Mouse (Mus musculus) right cerebral cortex, adult 18-20 months (tissue): ENCODE measurements around the gene Klk14.
"Not testable (repeated sequence)": the region's sequence is repeated elsewhere in the genome, so short reads cannot be mapped to it uniquely, and the experiment has no call there.

Source experiments
- DNase-seq: peaks from one replicate; pipeline ENCODE4 v3.0.0; 2022; ENCODE audit warnings: mixed read lengths

Gene Klk14

GRCm38 (mm10) chr7:43690118-43690517, at the start of gene Klk14:
Gene Klk14, plus strand, starts transcription at chr7:43690418.
- no peak for DNase-seq

GRCm38 (mm10) chr7:43642587-43642986, 47.6 kb upstream of the Klk14 start:
- no peak for DNase-seq

DNA sequence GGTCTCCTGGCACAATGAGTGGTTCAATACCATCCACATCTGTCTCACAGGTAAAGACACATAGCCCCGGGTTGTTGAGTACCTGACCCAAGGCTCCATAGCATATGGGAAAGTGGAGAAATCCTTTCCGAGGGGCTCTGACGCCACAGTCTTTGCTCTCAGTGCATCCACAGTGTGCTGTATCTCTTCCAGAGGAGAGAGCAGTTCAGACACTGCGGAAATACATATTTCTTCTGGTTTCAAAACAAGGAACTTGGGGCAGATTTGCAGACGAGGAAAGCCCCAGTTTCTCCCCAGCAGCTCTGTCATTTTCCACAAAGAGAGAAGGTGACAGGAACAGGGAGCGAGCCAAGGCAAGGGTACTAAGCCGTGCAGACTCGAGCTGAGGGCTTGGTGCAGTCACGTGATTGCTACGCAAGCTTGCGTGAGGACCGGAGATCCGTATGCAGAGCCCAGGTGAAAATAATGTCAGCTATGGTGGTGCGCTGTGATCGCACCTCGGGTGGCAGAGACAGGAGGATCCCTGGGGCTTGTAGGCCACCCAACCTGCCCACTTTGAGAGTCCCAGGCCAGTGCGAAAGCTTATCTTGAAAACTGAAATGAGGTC, 47.1 kb upstream of the Klk14 start:
- no peak for DNase-seq

GRCm38 (mm10) chr7:43652683-43653082, 37.5 kb upstream of the Klk14 start:
- no peak for DNase-seq

GRCm38 (mm10) chr7:43654519-43654918, 35.7 kb upstream of the Klk14 start:
- DNase-seq: no peak

- DNase-seq: no peak
These were observed 34.0 kb upstream of the Klk14 start for GRCm38 (mm10) chr7:43656232-43656631.

DNA sequence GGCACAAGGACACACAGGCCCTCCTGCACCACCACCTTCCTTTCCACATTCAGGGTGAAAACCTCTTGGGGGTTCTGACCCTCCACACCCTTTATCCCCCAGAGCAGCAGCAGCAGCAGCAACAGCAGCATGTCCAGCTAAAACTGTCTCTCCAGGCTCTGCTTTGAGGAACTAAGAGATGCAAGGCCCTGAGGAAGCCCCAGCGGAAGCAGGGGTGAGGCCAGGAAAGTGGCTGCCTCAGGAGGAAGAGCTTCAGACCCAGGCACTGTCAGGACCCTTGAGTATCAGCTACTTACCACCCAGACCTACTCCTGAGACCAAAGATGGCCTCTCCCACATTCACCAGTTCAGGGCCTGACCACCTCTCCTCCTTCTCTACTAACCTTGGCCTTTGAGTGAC, 30.2 kb upstream of the Klk14 start, which contains the start of gene Siglece:
Gene Siglece, minus strand, starts transcription at position 160 of the 400 bp plus-strand sequence.
- no peak for DNase-seq

DNA sequence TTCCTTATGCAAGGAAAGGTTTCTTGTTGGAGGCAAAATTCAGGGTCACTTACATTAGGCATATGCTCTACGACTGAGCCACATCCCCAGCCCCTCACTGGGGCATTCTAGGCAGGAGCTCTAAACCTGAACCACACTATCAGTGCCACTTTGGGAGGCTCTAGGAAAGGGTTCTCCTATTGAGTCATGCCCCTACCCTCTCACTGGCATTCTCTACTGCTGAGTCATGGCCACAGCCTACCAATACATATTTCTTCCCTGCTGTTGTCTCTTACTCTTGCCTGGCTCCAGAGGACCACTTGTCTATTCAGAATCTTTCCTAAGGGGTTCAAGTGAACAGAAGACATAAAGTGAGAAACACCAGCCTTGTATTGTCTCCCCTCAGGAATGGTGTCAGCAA, 27.4 kb upstream of the Klk14 start:
- no peak for DNase-seq

DNA sequence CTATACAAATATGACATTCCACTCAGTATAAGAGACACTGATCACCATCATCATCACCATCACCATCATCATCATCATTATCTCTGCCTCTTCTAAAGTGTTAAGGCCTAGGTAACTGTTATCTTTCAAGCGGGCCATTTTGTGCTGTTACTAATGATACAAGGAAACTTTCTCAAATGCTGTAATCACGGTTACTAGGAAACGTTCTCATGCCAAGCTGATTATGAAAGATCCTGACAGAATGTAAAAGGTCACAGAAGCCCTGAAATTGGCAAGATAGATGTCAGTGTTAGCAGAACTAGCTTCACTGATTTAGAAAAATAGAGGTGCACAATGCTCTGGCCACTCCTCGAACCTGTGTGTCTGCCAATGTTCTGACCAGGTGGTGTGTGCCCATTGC, 23.0 kb upstream of the Klk14 start:
- not testable (repeated sequence) for DNase-seq

- DNase-seq: no peak
These were observed 21.6 kb upstream of the Klk14 start for GRCm38 (mm10) chr7:43668582-43668981.

GRCm38 (mm10) chr7:43671064-43671808, 19.0 kb upstream of the Klk14 start:
- DNase-seq: no peak

DNA sequence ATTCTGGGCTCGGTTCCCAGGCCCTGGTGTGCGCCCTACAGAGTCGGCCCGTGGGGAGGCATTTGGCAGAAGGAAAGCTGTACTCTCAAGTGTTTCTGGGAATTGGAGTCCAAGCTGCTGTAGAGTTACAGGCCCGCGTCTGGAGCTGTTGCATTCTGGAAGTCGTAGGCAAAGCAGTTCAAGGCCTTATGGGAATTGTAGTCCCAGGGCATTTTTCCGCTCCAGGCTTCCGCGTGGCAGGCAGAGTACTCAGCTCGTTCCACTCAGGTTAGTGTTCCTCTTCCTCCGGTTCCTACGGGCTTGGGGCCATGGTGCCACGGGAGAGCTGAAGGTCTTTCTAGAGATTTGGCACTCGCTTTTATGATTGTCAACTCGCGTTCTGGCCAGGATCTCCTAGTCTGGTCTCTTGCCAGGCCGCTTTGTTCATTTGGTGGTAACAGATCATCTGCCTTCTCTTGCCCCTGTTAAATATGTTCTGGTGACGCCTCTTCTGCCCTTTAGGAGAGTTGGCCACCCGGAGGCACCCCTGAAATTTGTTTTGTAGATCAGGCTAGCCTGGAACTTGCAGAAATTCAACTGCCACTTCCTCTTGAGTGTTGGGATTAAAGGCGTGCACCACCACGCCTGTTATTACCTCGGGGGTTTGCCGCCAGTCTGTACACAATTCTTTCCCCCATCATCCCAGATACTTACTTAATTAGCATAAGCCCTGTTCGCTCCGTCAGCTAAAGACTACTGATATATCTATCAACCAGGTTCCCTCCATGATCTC, 18.2 kb upstream of the Klk14 start, which contains the start of gene Ctu1:
Gene Ctu1, plus strand, starts transcription at position 208 of the 772 bp plus-strand sequence.
- DNase-seq: peak; percentile 95

DNA sequence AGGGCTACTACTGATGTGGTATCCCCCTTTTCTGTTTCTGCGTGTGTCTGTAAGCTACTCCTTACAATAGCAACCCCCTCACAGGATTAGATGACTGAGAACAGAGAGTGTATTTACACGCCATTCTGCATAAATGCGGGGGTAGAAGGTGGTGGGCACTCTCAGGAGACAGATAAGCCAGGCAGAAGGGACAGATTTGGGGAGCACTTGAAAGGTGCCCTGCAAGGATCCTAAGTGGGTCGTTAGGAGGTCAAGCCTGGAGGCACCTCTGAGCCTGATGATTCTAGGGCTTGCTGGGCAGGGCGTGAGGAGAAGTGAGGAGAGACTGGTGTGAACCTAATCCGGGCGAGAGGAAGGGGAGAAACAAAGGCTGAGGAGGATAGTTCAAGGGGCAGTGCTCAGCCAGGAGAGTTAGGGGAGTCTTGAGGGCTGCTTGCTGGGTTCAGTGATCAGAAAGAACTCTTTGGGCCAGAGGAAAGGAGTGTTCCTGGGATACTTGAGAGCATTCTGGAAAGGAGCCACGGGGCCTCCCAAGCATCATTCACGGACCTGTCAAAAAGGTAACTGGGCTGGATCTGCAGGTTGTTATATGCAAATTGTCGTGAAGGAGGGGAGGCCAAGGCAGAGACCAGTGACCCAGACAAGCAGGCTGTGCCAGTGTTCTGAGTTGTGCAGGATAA, 17.5 kb upstream of the Klk14 start:
- no peak for DNase-seq

DNA sequence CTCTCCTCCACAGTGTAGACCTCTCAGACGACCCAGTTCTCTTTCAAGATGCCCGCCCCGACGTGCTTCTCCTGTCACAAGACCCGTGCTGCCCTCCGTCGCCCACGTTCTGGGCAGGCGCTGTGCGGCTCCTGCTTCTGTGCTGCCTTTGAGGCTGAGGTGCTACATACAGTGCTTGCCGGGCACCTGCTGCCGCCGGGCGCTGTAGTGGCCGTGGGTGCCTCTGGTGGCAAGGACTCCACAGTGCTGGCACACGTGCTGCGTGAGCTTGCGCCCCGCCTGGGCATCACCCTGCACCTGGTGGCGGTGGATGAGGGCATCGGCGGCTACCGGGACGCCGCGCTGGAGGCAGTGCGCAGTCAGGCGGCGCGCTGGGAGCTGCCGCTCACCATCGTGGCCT, 15.1 kb upstream of the Klk14 start:
- no peak for DNase-seq

DNA sequence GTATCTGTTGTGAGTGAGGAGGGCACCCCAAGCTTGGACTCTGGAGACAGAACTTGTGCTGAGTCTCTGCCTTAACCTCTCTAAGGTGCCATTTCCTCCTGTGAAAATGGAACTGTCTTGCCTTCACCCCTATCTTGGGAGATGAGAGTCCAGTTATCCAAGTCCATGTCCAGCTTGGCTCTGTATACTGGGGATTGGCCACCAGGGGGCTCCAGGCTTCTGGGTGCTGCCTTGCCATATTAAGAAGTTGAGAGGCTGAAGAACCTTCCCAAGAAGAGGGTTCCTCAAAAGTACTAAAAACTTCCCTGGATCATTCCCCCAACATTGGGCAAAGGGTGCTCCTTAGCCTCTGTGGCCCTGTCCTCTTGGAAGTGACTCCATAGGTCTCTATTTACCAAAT, 11.7 kb upstream of the Klk14 start:
- peak; percentile 34 for DNase-seq

DNA sequence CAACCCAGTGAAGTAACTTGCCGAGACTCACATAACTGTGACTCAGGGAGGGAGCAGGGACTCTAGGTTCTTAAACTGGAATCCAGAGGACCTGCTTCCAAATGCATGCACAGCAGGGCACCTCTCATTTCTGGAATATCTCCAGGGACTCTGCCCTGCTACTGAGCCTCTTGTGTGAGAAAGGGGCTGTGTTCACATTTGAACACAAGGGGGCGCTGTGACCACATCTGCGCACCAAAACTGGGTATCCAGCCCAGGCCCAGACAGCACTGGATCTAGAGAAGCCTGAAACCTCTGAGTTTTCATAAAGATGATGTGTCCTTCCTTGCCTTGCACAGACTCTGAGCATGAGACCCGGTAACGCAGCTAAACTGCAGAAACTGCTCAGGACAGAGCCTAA, 9.3 kb upstream of the Klk14 start:
- DNase-seq: peak; percentile 53

GRCm38 (mm10) chr7:43682511-43682910, 7.7 kb upstream of the Klk14 start:
- DNase-seq: not testable (repeated sequence)

GRCm38 (mm10) chr7:43685088-43685487, 5.1 kb upstream of the Klk14 start:
- DNase-seq: no peak

GRCm38 (mm10) chr7:43710031-43710430, 19.8 kb downstream of the Klk14 start:
- DNase-seq: no peak

- DNase-seq: no peak
These were observed 22.0 kb downstream of the Klk14 start, which contains the start of gene Klk13 for GRCm38 (mm10) chr7:43712267-43712666. Gene Klk13, plus strand, starts transcription at chr7:43712567.

- DNase-seq: no peak
These were observed 22.7 kb downstream of the Klk14 start for GRCm38 (mm10) chr7:43712917-43713316.

- no peak for DNase-seq
These were observed 23.6 kb downstream of the Klk14 start for GRCm38 (mm10) chr7:43713741-43714351.
